Mouse (Mus musculus) limb, embryonic 12.5 days (tissue): ENCODE results near the gene Knstrn. TPM values are rescaled to one million over a fixed set of nuclear protein-coding genes. Genes with fewer than 3 reads are reported as not detected.

Source experiments
- ATAC-seq: fragments of 200-750 bp; cut with Nextera tagmentation; 2 replicates; pipeline ENCODE4 v1.8.0; 2017; ENCODE audit warnings: low read depth, moderate TSS enrichment; ENCODE audit not compliant: insufficient number of reproducible peaks, insufficient read depth, low FRiP score, low TSS enrichment
- H3K27ac ChIP-seq: fragments of 300-500 bp; sonication (generic); 2 replicates; pipeline ENCODE4 v1.5.1; 2016; ENCODE audit warnings: mild to moderate bottlenecking, moderate library complexity
- H3K27me3 ChIP-seq: fragments of 300-500 bp; sonication (generic); 2 replicates; pipeline ENCODE4 v1.6.1; 2016; ENCODE audit warnings: mild to moderate bottlenecking, moderate library complexity
- H3K36me3 ChIP-seq: fragments of 300-500 bp; sonication (generic); 2 replicates; pipeline ENCODE4 v1.6.1; 2016; ENCODE audit warnings: mild to moderate bottlenecking, moderate library complexity
- H3K4me1 ChIP-seq: fragments of 300-500 bp; sonication (generic); replicated peaks from 2 replicates; pipeline ENCODE4 v1.6.1; 2016
- H3K4me2 ChIP-seq: fragments of 300-500 bp; sonication (generic); 2 replicates; pipeline ENCODE4 v1.6.1; 2016; ENCODE audit warnings: mild to moderate bottlenecking, moderate library complexity
- H3K4me3 ChIP-seq: fragments of 300-500 bp; sonication (generic); replicated peaks from 2 replicates; pipeline ENCODE4 v1.5.1; 2016; ENCODE audit warnings: mild to moderate bottlenecking
- H3K9ac ChIP-seq: fragments of 300-500 bp; sonication (generic); replicated peaks from 2 replicates; pipeline ENCODE4 v1.6.1; 2016; ENCODE audit warnings: mild to moderate bottlenecking, moderate library complexity
- H3K9me3 ChIP-seq: fragments of 300-500 bp; sonication (generic); 2 replicates; pipeline ENCODE4 v1.6.1; 2016; ENCODE audit warnings: mild to moderate bottlenecking, moderate library complexity
- WGBS: fragments of 180-500 bp; shearing (Covaris S2); methylation state at CpG from one replicate; pipeline ENCODE4 v1.1.7; 2016; 5-methylcytosine and 5-hydroxymethylcytosine counted together
- polyA plus RNA-seq: library from polyadenylated mRNA; unstranded; fragments of >200 nt; fragmentation: Nextera tagmentation; extraction: Ambion mirVana; gene quantifications from 2 replicates; pipeline ENCODE4 v1.2.1, GENCODE M21; 2016

The Knstrn gene
- polyA plus RNA-seq, 1 experiment from 2014 or later: 150 TPM

DNA sequence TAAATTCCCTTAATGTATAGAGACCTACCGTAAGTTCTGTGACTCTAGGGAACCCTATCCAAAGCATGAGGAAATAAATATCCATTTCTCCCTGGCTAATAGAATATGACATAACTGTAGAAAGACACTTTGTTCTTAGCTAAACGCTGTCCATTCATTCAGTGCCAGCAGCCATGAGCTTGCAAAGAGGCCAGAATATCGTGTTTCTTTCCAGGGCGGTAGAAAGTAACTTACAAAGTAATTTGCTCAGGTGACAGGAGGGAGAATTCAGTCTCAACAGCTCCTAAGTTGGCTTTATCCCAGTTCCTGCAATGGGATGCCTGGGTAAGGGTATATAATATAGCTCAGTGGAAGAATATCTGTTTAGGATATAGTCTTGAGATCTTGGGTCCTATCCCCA, 10.6 kb downstream of the Knstrn start:
- Histone ChIP-seq H3K36me3 (peaks cover 81% of the 10 kb centered on the region), H3K9ac (no peak overlapping the region), H3K4me2 (no peak overlapping the region), H3K9me3 (peaks cover 8% of the 10 kb centered on the region), H3K4me3 (no peak overlapping the region), H3K4me1 (no peaks in the 10 kb centered on the region), H3K27ac (no peak overlapping the region), H3K27me3 (no peaks in the 10 kb centered on the region)
- ATAC-seq: no peak
- 93% methylated on average over 4 of the region's 4 CpGs for WGBS

DNA sequence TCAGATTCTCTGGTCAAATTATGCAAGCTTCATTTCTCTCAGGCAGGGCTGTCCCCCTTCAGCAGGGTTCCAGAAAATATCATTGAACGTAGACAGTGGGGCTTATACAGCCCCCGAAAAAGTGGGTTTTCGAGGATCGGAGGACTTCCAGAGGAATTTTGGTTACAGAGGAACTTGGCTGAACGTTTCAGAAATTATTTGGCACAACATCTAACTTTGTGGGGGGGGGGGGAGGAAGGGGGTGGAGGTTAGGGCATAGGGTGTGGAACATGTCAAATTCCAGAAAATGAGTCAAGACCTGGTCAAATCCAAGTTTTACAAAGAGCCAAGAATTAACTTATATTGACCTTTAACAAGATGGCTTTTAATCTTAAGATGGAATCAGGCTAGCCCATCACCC, 15.3 kb downstream of the Knstrn start:
- no peaks in the 10 kb centered on the region for H3K27me3 ChIP-seq
- no peak overlapping the region for H3K27ac ChIP-seq
- H3K9ac ChIP-seq: no peak overlapping the region
- H3K4me2 ChIP-seq: no peak overlapping the region
- no peak overlapping the region for H3K4me3 ChIP-seq
- H3K4me1 ChIP-seq: no peaks in the 10 kb centered on the region
- peaks cover 8% of the 10 kb centered on the region for H3K9me3 ChIP-seq
- 96% methylated on average over 5 of the region's 5 CpGs for WGBS
- peaks cover 97% of the 10 kb centered on the region for H3K36me3 ChIP-seq
- ATAC-seq: no peak

DNA sequence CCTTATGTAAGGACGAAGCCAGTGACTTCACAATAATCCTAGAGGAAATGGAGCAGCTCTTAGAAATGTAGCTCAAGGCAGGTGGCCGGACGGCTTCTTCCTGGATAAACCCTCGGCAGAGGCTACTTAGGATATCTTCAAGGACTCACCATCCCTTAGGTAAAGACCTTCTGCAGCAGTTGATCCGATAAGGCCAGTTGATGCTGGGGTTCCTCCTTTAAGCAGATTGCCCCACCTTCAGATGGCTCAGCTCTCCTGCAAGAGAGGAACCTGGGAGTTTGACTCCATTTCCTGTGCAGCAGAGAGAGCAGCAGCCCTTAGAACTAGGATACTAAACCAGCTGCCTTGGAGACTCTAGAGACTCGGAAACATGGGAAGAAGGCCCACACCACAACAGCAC, 20.3 kb downstream of the Knstrn start:
- no peak overlapping the region for H3K4me3 ChIP-seq
- H3K9ac ChIP-seq: no peak overlapping the region
- no peaks in the 10 kb centered on the region for H3K9me3 ChIP-seq
- WGBS: 94% methylated on average over 6 of the region's 6 CpGs
- H3K27me3 ChIP-seq: no peaks in the 10 kb centered on the region
- ATAC-seq: no peak
- no peaks in the 10 kb centered on the region for H3K4me1 ChIP-seq
- H3K36me3 ChIP-seq: peaks cover 73% of the 10 kb centered on the region
- H3K27ac ChIP-seq: no peak overlapping the region
- no peak overlapping the region for H3K4me2 ChIP-seq

DNA sequence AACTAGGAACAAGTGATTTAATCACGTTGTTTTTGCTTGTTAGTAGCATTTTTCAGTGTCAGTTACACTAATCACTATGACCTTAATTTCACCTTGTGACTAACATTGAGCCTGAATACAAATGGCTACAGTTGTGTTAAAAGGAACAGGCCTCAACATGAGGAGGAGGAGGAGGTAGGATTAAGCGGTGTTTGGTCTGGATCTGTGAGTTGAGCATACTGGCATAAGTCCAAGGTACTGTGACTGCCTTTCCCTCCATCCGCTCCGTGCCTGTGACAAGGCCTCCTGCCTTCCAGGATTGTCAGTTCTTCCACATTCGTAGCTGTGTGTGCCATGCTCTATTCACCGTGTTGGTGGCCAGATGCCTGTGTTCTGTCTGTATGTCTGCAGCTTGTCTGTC, 21.3 kb downstream of the Knstrn start:
- WGBS: 88% methylated on average over 6 of the region's 6 CpGs
- no peaks in the 10 kb centered on the region for H3K27me3 ChIP-seq
- ATAC-seq: no peak

DNA sequence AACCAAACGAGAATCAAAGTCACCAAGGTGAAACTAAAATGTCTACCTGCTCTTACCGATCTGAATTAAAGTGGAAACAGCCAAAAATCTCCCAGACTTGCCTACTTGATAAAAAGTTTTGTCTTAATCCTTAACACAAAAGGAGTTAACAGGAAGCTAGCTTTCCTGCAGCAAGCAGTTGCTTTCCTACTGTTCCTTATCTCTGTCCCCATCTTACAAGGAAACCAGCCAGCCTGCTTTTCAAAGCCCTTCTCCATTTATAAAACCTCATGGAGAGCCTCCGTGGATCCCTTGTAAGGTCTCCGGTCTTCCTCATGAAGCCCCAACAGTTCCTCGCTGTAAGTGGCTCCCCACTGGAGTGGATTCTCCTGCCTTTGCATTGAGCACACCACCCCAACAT, 24.5 kb downstream of the Knstrn start:
- Histone ChIP-seq H3K4me3 (no peak overlapping the region), H3K36me3 (peaks cover 30% of the 10 kb centered on the region), H3K27me3 (no peaks in the 10 kb centered on the region), H3K9me3 (no peaks in the 10 kb centered on the region), H3K4me2 (no peak overlapping the region), H3K27ac (no peak overlapping the region), H3K9ac (no peak overlapping the region), H3K4me1 (0 out of 2 replicates have a peak, but pooled peaks cover 3% of the 10 kb centered on the region)
- ATAC-seq: no peak
- WGBS: 52% methylated on average over 5 of the region's 5 CpGs

More for the DNA sequence above, 21.3 kb downstream of the Knstrn start:
- Histone ChIP-seq H3K4me1 (no peaks in the 10 kb centered on the region), H3K36me3 (peaks cover 63% of the 10 kb centered on the region), H3K4me3 (no peak overlapping the region), H3K9me3 (no peaks in the 10 kb centered on the region), H3K4me2 (no peak overlapping the region), H3K27ac (no peak overlapping the region), H3K9ac (no peak overlapping the region)

DNA sequence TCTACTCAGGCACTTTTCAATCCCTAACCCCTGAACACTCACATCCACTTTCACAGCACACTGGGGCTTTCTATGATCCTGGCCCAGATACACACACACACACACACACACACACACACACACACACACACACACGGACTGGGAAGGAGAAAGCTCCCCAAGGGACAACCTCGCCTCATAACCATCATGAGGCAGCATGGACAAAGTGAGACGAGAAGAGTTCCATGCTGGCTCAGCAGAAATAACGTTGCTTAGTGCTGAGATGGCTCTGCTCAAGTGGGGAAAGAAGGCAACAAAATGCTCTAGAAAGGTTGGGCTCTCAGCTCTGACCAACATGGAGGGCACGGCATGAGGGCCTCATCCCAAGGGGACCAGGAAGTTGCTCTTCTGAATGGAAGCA, 27.4 kb downstream of the Knstrn start:
- 0 out of 2 replicates have a peak, but pooled peaks cover 3% of the 10 kb centered on the region for H3K4me1 ChIP-seq
- no peak overlapping the region for H3K4me3 ChIP-seq
- no peak overlapping the region for H3K27ac ChIP-seq
- H3K36me3 ChIP-seq: peaks cover 2% of the 10 kb centered on the region; the same call in 1 of the 2 replicates
- H3K9ac ChIP-seq: no peak overlapping the region
- 69% methylated on average over 5 of the region's 5 CpGs for WGBS
- H3K4me2 ChIP-seq: no peak overlapping the region
- H3K27me3 ChIP-seq: no peaks in the 10 kb centered on the region
- ATAC-seq: no peak
- no peaks in the 10 kb centered on the region for H3K9me3 ChIP-seq

DNA sequence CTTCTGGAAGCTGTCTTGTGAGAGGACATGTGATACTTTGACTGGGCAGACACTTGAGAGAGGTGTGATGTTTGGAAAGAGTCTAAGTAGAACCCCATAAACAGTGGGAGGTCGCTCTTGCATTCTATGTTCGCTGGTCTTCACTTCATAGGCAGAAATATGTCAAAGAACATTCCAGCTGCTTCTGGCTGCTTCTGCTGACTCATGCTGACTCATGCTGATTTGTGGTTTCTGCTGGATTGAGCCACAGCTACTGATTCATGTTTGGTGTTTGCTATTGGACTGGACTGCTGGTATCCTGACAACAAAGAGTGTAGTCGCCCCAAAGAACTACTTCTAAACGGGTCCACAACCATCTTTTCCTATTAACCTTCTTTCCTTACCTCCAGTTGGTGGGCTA, 28.0 kb downstream of the Knstrn start:
- Histone ChIP-seq H3K9ac (no peak overlapping the region), H3K9me3 (no peaks in the 10 kb centered on the region), H3K27me3 (no peaks in the 10 kb centered on the region), H3K4me1 (0 out of 2 replicates have a peak, but pooled peaks cover 3% of the 10 kb centered on the region), H3K4me2 (no peak overlapping the region), H3K36me3 (no peaks in the 10 kb centered on the region), H3K27ac (no peak overlapping the region), H3K4me3 (no peak overlapping the region)
- no peak for ATAC-seq
- 85% methylated on average over 4 of the region's 4 CpGs for WGBS

DNA sequence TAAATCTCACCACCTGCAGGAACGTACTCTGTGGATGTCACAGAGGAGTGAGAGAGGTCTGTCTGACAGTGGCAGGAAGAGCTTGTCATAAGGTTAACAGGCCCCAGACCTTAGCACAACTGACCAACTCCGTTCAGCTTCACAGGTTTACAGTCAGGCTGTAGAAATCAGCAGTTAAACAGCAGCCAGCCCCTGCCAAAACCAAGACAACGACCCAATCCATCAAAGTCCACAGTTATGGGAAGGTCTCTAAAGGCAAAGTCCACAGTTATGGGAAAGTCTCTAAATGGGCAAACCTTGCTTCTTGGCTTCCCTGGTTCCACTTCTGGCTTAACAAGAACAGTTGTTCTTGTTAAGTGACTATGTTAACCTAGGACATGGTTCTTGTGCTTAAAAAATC, 30.6 kb downstream of the Knstrn start:
- no peak for ATAC-seq
- Histone ChIP-seq H3K4me3 (no peak overlapping the region), H3K36me3 (no peaks in the 10 kb centered on the region), H3K4me2 (no peak overlapping the region), H3K4me1 (0 out of 2 replicates have a peak, but pooled peaks cover 3% of the 10 kb centered on the region), H3K9ac (no peak overlapping the region), H3K27ac (no peak overlapping the region), H3K9me3 (no peaks in the 10 kb centered on the region), H3K27me3 (no peaks in the 10 kb centered on the region)
- WGBS: 83% methylated on average over 3 of the region's 3 CpGs

DNA sequence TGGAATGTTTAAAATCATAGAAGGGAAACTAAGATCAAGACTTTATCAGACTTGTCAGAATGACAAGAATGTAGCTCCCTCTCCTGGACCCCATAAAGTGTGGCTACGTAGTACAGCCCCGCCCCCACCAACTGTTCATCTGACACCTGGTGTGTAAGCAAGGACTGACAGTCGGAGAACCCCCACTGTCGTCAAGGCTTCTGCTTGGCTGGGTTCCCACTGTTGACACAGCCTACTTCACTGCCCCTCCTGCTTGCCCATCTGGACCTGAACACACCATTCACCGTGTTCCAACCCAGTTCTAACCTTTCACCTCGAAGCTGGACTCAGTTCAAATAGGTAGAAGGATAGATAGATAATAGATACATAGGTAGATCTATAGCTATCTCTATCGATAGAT, 32.4 kb downstream of the Knstrn start:
- no peak for ATAC-seq
- no peak overlapping the region for H3K27ac ChIP-seq
- H3K4me2 ChIP-seq: no peak overlapping the region
- H3K4me3 ChIP-seq: no peak overlapping the region
- H3K9ac ChIP-seq: no peak overlapping the region
- no peaks in the 10 kb centered on the region for H3K9me3 ChIP-seq
- no peaks in the 10 kb centered on the region for H3K4me1 ChIP-seq
- no peaks in the 10 kb centered on the region for H3K27me3 ChIP-seq
- WGBS: 57% methylated on average over 7 of the region's 7 CpGs
- no peaks in the 10 kb centered on the region for H3K36me3 ChIP-seq

DNA sequence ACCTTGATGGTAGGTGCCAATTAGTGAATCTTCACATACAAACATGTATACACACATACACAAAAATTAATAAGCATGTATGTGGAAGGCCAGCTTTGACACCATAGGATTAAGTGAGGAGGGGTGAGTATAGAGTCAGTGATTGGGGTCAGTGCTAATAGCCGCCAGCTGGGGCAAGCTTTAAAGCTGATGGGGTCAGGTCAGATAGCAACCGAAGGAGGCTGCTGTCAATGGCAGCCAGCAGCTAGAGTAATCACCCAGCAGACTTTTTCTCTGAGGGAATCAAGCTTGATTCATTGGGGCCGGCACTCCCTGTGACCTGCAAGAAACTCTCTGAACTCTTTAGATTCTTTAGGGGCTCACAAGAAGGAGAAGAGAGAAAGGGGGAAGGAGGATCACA, 38.0 kb downstream of the Knstrn start:
- H3K27me3 ChIP-seq: no peaks in the 10 kb centered on the region
- no peak for ATAC-seq
- no peak overlapping the region for H3K9ac ChIP-seq
- H3K9me3 ChIP-seq: no peaks in the 10 kb centered on the region
- H3K27ac ChIP-seq: no peak overlapping the region
- H3K4me3 ChIP-seq: no peak overlapping the region
- no peak overlapping the region for H3K4me2 ChIP-seq
- no peaks in the 10 kb centered on the region for H3K36me3 ChIP-seq
- no peaks in the 10 kb centered on the region for H3K4me1 ChIP-seq
- 15% methylated on average over 3 of the region's 3 CpGs for WGBS

DNA sequence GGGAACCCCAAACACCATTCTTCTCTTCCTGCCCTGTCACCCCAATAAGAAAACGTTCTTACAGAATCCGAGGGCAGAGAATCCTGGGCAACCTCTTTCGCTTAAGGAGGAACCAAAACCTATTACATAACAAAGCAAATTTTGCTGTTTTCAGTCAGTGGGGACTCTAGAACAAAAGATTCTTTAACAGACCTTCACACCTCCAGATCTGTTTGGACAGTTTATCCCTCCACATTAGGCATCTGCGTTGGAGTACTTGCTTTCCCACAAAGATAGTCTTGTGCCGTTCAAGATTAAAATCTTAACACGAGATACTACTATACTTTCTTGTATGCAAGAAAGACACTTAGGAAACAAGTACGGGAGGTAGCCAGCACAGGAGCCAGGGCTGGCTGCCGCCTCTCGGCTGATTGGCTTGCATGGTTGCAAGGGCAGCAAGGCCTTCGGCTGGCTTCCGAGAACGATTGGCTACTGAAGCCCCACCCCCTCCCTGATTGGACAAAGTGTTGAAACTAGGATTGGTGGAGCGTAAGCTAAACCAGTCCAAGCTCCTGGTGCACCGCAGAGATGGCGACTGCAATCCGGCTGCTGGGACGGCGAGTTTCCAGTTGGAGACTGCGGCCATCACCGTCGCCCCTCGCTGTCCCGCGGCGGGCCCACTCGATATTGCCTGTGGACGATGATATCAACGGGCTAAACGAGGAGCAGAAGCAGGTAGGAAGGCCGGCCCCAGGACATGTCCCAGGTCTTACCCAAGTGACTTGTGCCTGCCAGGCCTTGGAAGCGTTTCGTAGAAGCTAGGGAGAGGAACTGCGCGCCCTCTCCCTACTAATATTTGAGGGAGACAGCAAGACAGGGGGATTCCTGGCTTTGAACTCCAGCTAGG, 47.9 kb downstream of the Knstrn start, which contains the start of gene Ivd:
Gene Ivd, plus strand, starts transcription at position 501 of the 886 bp plus-strand sequence.
- Histone ChIP-seq H3K27ac (peak within 1 kb of the TSS; percentile 76), H3K27me3 (no peaks in the 10 kb centered on the region), H3K36me3 (peaks cover 20% of the 10 kb centered on the region), H3K9ac (peak within 1 kb of the TSS; percentile 77), H3K9me3 (no peaks in the 10 kb centered on the region), H3K4me2 (peak within 1 kb of the TSS; percentile 76), H3K4me3 (peak within 1 kb of the TSS; percentile 69), H3K4me1 (peaks cover 6% of the 10 kb centered on the region; the same call in 1 of the 2 replicates)
- WGBS: under 1% methylated on average over 34 of the region's 34 CpGs
- ATAC-seq: peak; percentile 99

DNA sequence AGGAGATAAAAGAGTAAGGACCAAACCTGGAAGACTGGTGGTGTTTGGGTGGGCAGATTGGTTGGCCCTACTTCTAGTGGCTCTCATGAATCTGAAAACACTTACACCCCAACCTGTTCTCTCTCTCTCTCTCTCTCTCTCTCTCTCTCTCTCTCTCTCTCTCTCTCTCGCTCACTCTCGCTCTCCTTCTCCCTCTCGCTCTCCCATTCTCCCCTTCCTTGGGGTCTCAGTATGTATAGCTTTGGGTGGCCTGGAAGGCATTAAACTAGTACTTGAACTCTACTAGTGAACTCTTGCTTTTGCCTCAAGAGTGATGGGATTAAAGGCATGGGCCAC, 48.5 kb downstream of the Knstrn start:
- Histone ChIP-seq H3K4me2 (peak overlapping the region; percentile 76), H3K36me3 (peaks cover 20% of the 10 kb centered on the region), H3K9me3 (no peaks in the 10 kb centered on the region), H3K4me1 (peaks cover 6% of the 10 kb centered on the region; the same call in 1 of the 2 replicates), H3K4me3 (peak overlapping the region; percentile 69), H3K27me3 (no peaks in the 10 kb centered on the region), H3K9ac (peak overlapping the region; percentile 77), H3K27ac (peak overlapping the region; percentile 76)
- ATAC-seq: no peak
- 35% methylated on average over 2 of the region's 3 CpGs for WGBS
